Mouse (Mus musculus) kidney, embryonic 16.5 days (tissue): ENCODE results near the gene Col8a2. TPM values are rescaled to one million over a fixed set of nuclear protein-coding genes. Genes with fewer than 3 reads are reported as not detected.

Source experiments
- ATAC-seq: fragments of 200-750 bp; cut with Nextera tagmentation; 2 replicates; pipeline ENCODE4 v1.8.0; 2017; ENCODE audit warnings: moderate TSS enrichment; ENCODE audit not compliant: low FRiP score, low TSS enrichment
- H3K27ac ChIP-seq: fragments of 300-500 bp; sonication (generic); 2 replicates; pipeline ENCODE4 v1.5.1; 2014; ENCODE audit warnings: low read length
- H3K27me3 ChIP-seq: fragments of 300-500 bp; sonication (generic); 2 replicates; pipeline ENCODE4 v1.6.1; 2014; ENCODE audit warnings: low read length, control low read depth, mixed read lengths; ENCODE audit not compliant: insufficient read depth
- H3K36me3 ChIP-seq: fragments of 300-500 bp; sonication (generic); 2 replicates; pipeline ENCODE4 v1.6.1; 2014; ENCODE audit warnings: low read length, control low read depth, mixed read lengths; ENCODE audit not compliant: insufficient read depth
- H3K4me1 ChIP-seq: fragments of 300-500 bp; sonication (generic); 2 replicates; pipeline ENCODE4 v1.6.1; 2014; ENCODE audit warnings: low read length, control low read depth, mixed read lengths; ENCODE audit not compliant: insufficient read depth
- H3K4me2 ChIP-seq: fragments of 300-500 bp; sonication (generic); replicated peaks from 2 replicates; pipeline ENCODE4 v1.6.1; 2014; ENCODE audit warnings: low read depth, low read length
- H3K4me3 ChIP-seq: fragments of 300-500 bp; sonication (generic); 2 replicates; pipeline ENCODE4 v1.5.1; 2014; ENCODE audit warnings: mild to moderate bottlenecking, low read length
- H3K9ac ChIP-seq: fragments of 300-500 bp; sonication (generic); replicated peaks from 2 replicates; pipeline ENCODE4 v1.6.1; 2014; ENCODE audit warnings: low read length
- H3K9me3 ChIP-seq: fragments of 300-500 bp; sonication (generic); 2 replicates; pipeline ENCODE4 v1.6.1; 2016; ENCODE audit warnings: low read length, control low read depth
- WGBS: fragments of 180-500 bp; shearing (Covaris S2); extraction: QIAGEN DNeasy Blood & Tissue Kit; methylation state at CpG from one replicate; pipeline ENCODE4 v1.1.7; 2014; 5-methylcytosine and 5-hydroxymethylcytosine counted together
- polyA plus RNA-seq: library from polyadenylated mRNA; unstranded; fragments of >200 nt; fragmentation: Nextera tagmentation; extraction: Ambion mirVana; gene quantifications from 2 replicates; pipeline ENCODE4 v1.2.1, GENCODE M21; 2015

Col8a2 gene
- polyA plus RNA-seq, 1 experiment from 2014 or later = 11.4 TPM

DNA sequence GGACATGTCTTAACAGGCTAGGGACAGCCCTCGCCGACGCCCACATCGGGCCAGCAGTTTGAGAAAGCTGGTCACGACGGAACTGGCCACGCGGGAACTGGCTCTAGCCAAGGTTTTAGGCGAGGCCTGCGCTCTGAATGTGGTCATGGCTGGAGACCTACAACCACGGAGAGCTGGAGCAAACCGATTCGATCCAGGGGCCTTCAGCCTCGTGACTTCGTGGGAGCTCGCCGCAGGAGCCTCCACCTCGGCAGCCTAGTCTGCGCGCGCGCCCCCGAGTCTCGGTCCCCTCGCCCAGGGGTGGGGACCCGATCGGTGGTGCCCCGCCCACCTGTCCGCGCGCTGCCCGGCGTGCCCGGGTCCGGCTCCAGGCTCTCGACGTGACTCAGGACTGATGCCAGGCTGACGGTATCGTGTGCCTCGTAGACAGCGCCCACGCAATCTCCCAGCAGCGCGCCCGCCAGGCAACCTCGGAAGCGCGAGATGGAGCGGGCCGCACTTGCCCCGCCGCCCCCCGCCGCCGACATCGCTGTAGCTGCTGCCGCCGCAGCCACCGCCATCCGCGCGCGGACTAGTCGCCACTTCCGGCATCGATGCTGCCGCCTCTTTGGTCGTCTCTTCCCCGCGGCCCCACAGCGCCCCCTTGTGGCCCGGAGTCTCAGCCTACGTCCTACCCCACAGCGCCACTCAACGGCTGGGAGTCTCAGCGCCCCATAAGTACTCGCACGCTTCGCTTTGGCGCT lies 34.7 kb downstream of the Col8a2 start, which contains the start of gene Adprhl2:
Gene Adprhl2 (minus strand): TSS at position 593 of the 743 bp plus-strand sequence.
- under 1% methylated on average over 80 of the region's 80 CpGs for WGBS
- peak; percentile 86 for ATAC-seq
- Histone ChIP-seq H3K4me3 (peak within 1 kb of the TSS; percentile 76), H3K4me2 (peak within 1 kb of the TSS; percentile 90), H3K4me1 (peaks cover 16% of the 10 kb centered on the region), H3K9ac (peak within 1 kb of the TSS; percentile 84), H3K27me3 (peaks cover 7% of the 10 kb centered on the region; the same call in 1 of the 2 replicates), H3K9me3 (no peaks in the 10 kb centered on the region), H3K36me3 (peaks cover 24% of the 10 kb centered on the region), H3K27ac (peak within 1 kb of the TSS; percentile 71)

DNA sequence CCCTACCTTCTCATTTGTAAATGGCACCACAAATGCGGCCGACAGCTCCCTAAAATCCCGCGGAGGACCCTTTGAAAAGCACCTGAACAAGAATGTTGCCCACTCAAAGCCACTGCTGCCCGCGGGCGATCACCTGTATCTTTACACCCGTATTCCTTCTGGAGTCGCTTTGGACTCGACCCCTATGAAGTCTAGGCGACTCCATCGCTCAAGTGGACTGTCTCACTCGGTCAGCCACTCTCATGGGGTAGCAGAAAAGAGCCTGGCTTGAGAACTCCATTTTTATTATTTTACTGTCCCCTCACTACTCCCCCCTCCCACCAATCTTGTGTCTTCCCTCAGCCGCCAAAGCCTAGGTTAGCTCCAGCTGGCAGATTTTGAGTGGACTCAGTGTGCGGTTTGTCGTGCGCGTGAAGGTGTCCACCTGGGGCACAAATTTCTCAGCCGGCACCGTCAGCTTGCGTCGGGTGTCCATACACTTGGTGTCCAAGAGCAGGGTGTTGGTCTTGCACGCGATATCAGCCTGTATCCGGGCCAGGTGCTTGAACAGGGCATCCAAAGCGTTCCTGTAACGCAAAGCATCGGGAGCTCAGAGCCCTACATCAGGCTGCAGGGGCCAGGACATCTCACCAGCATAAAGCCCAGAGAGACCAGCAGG lies 35.4 kb downstream of the Col8a2 start:
- no peaks in the 10 kb centered on the region for H3K9me3 ChIP-seq
- H3K27ac ChIP-seq = no peak overlapping the region
- peaks cover 17% of the 10 kb centered on the region for H3K36me3 ChIP-seq
- peak; percentile 37 for ATAC-seq
- H3K4me1 ChIP-seq = peaks cover 16% of the 10 kb centered on the region
- peak overlapping the region; percentile 76 for H3K4me3 ChIP-seq
- H3K4me2 ChIP-seq = peak overlapping the region; percentile 90
- peak overlapping the region; percentile 4; the same call in 1 of the 2 replicates for H3K9ac ChIP-seq
- 52% methylated on average over 28 of the region's 28 CpGs for WGBS
- H3K27me3 ChIP-seq = peaks cover 7% of the 10 kb centered on the region; the same call in 1 of the 2 replicates

DNA sequence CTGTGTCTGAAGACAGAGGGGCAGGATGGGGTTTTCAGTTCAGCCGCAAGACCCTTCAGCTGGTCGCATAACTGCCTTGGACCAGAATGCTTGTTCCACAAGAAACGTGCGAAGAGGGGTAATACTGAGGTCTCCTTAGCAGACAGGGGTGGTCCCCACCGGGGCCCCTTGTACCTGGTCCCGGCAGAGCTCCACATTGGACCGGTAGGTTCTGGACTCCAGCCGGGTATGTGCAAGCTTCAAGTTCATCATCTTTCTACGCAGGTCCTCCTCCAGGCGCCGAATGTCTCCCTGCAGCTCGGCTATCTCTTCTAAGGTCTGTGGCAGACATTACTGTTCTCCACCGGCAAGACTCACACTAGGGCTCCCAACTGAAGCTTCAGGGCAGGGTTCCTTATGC lies 36.1 kb downstream of the Col8a2 start:
- WGBS = 94% methylated on average over 13 of the region's 13 CpGs
- Histone ChIP-seq H3K4me3 (no peak overlapping the region), H3K27ac (no peak overlapping the region), H3K9ac (no peak overlapping the region), H3K4me2 (no peak overlapping the region), H3K36me3 (peaks cover 11% of the 10 kb centered on the region), H3K27me3 (peaks cover 7% of the 10 kb centered on the region; the same call in 1 of the 2 replicates), H3K4me1 (peaks cover 16% of the 10 kb centered on the region), H3K9me3 (no peaks in the 10 kb centered on the region)
- ATAC-seq = 0 out of 2 replicates have a peak, but pooled peaks have one; percentile 0

DNA sequence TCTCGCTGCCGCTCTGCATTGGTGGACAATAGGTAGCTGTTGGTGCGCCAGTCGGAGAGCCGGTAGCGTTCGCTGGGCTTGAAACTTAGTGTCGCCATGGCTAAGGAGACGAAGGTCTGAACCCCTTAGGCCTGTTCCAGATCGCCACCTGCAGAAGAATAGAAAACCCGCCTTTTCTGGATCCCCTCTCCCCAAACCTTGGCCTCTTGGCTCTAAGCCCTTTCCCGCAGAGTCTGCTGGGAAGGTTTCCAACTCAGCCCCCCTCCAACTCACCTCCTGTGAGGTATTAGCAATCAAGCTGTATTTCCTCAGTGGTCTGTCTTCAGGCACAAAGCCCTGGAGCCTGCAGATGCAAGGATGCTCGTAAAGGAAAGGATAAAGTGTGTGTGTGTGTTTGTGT lies 38.3 kb downstream of the Col8a2 start:
- ATAC-seq = no peak
- Histone ChIP-seq H3K27ac (no peak overlapping the region), H3K4me3 (no peak overlapping the region), H3K4me1 (peaks cover 16% of the 10 kb centered on the region), H3K4me2 (peak overlapping the region; percentile 50), H3K36me3 (no peaks in the 10 kb centered on the region), H3K9me3 (no peaks in the 10 kb centered on the region), H3K27me3 (peaks cover 7% of the 10 kb centered on the region; the same call in 1 of the 2 replicates), H3K9ac (peak overlapping the region; percentile 50; the same call in 1 of the 2 replicates)
- WGBS = 28% methylated on average over 13 of the region's 13 CpGs

DNA sequence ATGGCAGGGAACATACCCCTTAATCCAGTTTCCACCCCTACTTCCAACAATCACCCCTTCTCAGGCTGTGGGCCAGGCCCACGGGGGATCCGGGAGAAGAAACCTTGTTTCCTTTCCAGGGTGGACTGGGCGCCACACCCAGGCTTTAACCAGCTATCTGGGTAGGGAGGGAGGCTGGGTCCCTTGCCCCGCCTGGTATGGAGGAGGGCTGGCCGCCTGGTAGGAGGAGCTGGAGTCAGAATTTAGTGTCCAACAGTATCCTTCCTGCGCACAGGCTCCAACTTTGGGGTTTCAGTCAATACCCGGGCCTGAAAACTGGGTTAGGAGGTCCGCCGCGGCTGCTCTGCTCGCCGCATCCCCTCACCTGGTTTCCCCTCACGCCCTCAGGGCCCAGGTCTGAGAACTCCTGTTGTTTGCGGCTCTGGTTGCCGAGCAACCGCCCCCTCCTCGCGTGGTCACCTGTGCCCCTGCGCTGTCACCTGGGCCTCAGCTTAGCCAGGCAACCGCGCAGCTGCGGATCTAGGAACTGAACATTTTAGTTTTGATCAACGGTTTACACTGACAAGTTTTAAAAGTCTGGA lies 38.8 kb downstream of the Col8a2 start, which contains the start of gene Tekt2:
Gene Tekt2 (minus strand): TSS at position 408 of the 581 bp plus-strand sequence.
- no peak within 1 kb of the TSS for H3K27ac ChIP-seq
- ATAC-seq = peak; percentile 31; the same call in 1 of the 2 replicates
- 8% methylated on average over 23 of the region's 23 CpGs for whole genome bisulfite sequencing

DNA sequence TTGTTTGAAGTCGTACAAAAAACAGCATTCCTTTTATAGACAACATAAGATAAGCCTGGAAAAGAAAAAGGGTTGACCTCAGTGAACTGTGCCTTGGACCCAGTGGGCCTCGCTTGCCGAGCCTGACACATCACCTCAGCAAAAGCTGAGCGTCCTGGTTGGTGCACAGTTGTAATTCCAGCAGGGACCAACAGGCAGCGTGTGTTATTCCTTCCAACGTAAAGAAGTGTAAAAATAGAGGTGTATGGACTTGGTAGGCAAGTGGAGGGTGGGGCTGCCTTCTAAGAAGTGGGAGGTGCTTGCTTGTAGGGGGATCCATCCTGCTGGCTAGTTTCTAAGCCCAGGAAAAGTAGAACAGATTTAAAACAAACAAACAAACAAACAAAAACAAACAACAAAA lies 39.4 kb downstream of the Col8a2 start:
- 19% methylated on average over 6 of the region's 6 CpGs for WGBS
- H3K36me3 ChIP-seq = no peaks in the 10 kb centered on the region
- peaks cover 8% of the 10 kb centered on the region for H3K4me1 ChIP-seq
- no peak overlapping the region for H3K9ac ChIP-seq
- no peak overlapping the region for H3K4me2 ChIP-seq
- H3K27me3 ChIP-seq = peaks cover 7% of the 10 kb centered on the region; the same call in 1 of the 2 replicates
- no peak overlapping the region for H3K4me3 ChIP-seq
- H3K27ac ChIP-seq = no peak overlapping the region
- no peaks in the 10 kb centered on the region for H3K9me3 ChIP-seq
- no peak for ATAC-seq

More for the DNA sequence above, 38.8 kb downstream of the Col8a2 start, which contains the start of gene Tekt2:
- Histone ChIP-seq H3K4me3 (peak within 1 kb of the TSS; percentile 31), H3K27me3 (peaks cover 7% of the 10 kb centered on the region; the same call in 1 of the 2 replicates), H3K9ac (peak within 1 kb of the TSS; percentile 50), H3K4me2 (peak within 1 kb of the TSS; percentile 50), H3K9me3 (no peaks in the 10 kb centered on the region), H3K36me3 (no peaks in the 10 kb centered on the region), H3K4me1 (peaks cover 13% of the 10 kb centered on the region)

DNA sequence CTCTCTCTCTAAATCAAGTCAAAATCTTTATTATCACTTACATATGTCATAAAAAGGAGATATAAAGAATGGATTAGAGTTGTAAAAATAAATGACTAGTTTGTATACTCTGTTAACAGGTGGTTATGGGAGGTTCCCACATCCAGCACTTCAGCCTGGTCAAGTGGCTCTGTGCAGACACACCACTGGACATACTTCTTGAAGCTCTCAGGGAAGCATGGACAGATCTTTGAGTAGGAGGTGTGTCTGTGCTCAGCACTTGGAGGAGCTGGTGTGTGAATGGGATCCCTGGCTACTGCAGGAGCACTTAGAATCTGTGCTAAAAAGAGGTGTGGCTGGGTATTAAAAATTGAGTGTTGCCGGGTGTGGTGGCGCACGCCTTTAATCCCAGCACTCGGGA lies 43.7 kb downstream of the Col8a2 start:
- H3K27me3 ChIP-seq = no peaks in the 10 kb centered on the region
- no peaks in the 10 kb centered on the region for H3K9me3 ChIP-seq
- no peak for ATAC-seq
- H3K4me1 ChIP-seq = peaks cover 4% of the 10 kb centered on the region
- H3K9ac ChIP-seq = no peak overlapping the region
- no peak overlapping the region for H3K27ac ChIP-seq
- no peak overlapping the region for H3K4me2 ChIP-seq
- H3K36me3 ChIP-seq = 0 out of 2 replicates have a peak, but pooled peaks cover 4% of the 10 kb centered on the region
- H3K4me3 ChIP-seq = no peak overlapping the region
- 95% methylated on average over 4 of the region's 4 CpGs for WGBS

DNA sequence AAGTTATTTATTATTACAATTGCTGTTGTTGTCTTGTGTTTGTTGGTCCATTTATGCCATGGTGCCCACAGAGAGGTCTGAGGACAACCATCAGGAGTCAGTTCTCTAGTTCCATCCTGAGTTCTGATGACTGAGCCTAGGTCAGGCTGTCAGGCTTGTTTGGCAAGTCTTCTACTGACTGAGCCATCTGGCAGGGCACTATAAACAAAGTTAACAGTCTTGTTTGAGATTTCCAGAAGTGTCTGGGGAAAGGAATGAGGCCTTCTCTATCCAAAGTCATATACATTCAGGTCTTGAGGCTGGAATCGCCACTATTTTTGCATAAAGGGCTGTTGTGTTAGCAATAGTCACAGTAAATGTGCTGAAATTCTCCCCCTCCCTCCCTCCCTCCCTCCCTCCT lies 45.2 kb downstream of the Col8a2 start:
- WGBS = 68% methylated on average over 1 of the region's 1 CpGs
- Histone ChIP-seq H3K9ac (no peak overlapping the region), H3K9me3 (no peaks in the 10 kb centered on the region), H3K4me2 (no peak overlapping the region), H3K4me1 (no peaks in the 10 kb centered on the region), H3K27me3 (no peaks in the 10 kb centered on the region), H3K36me3 (0 out of 2 replicates have a peak, but pooled peaks cover 4% of the 10 kb centered on the region), H3K4me3 (no peak overlapping the region), H3K27ac (no peak overlapping the region)
- ATAC-seq = no peak

DNA sequence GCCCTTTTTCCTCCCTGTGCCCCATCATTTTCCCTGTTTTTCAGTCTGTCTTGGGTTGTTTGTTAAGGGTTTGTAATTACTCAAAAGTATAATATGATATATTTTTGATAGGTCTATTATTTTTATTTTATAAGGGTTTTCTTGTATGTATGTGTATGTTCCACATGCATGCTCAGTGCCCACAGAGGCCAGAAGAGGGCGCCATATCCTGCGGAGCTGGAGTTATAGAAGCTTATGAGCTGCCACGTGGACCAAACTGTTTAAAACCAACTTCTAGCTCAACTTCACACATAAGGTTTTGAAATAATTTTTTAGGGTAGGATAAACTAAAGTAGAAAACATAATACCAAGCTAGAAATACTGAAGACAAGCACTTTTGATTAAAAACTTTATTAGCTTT lies 45.8 kb downstream of the Col8a2 start:
- Histone ChIP-seq H3K27ac (no peak overlapping the region), H3K27me3 (no peaks in the 10 kb centered on the region), H3K4me3 (no peak overlapping the region), H3K36me3 (0 out of 2 replicates have a peak, but pooled peaks cover 4% of the 10 kb centered on the region), H3K9me3 (no peaks in the 10 kb centered on the region), H3K9ac (no peak overlapping the region), H3K4me2 (no peak overlapping the region), H3K4me1 (no peaks in the 10 kb centered on the region)
- ATAC-seq = no peak
- 53% methylated on average over 3 of the region's 3 CpGs for WGBS
